ENCODE assay signal across 8 mouse cellular contexts in genomic region chr2:146218161-146218691, GRCm38 (mm10). TPM values are rescaled to one million over a fixed set of nuclear protein-coding genes. Genes with fewer than 3 reads are reported as not detected.
A peak's percentile ranks its signal among the peaks of the same experiment; 100 is the strongest.
DNase-seq lines count a peak whose midpoint lies in the region; ATAC-seq and TF ChIP-seq lines count a peak whose summit lies in the region.

No protein-coding gene starts in this region.

- H3K9ac ChIP-seq in heart, embryonic 11.5 days (ENCODE audit: low read depth, low read length) = no peak overlapping the region
- H3K9ac ChIP-seq in liver, postnatal 0 days (replicated peaks) = no peak overlapping the region

- intact Hi-C loops in heart, postnatal 10 days (cut with DNase I) = no loop called here
- intact Hi-C loops in gastrocnemius, postnatal 36 days (cut with DNase I) = loop anchor here (10.0 kb wide), 2 partner anchors 197 to 263 kb away; no protein-coding TSS in a partner anchor

- no peak for TF ChIP-seq CTCF in liver, postnatal 0 days (IDR thresholded peaks at IDR 0.05; ENCODE audit: low read depth)

- DNase-seq in heart, adult 8-10 months (ENCODE audit: low spot score) = no peak
- DNase-seq in ZHBTc4 (ENCODE audit: low read depth, low spot score) = peak; percentile 67
- DNase-seq in heart, postnatal 10 days = peak; percentile 6 to 16
- DNase-seq in liver, postnatal 0 days = no peak
- no peak for DNase-seq in spleen, adult 18-20 months
- no peak for DNase-seq in frontal cortex, postnatal 25 days (ENCODE audit: low spot score in 2 of 2)
- DNase-seq in gastrocnemius, postnatal 36 days = no peak

- H3K36me3 ChIP-seq in heart, embryonic 11.5 days (ENCODE audit: control insufficient read depth, insufficient read depth, low read length) = no peaks in the 10 kb centered on the region
- no peaks in the 10 kb centered on the region for H3K36me3 ChIP-seq in liver, postnatal 0 days (replicated peaks; ENCODE audit: insufficient read depth, low read length)

- peak overlapping the region; percentile 38 for H3K4me3 ChIP-seq in heart, embryonic 11.5 days (ENCODE audit: low read depth, low read length)
- peak overlapping the region; percentile 22 for H3K4me3 ChIP-seq in liver, postnatal 0 days (ENCODE audit: low read depth, low read length)

- peak overlapping the region; percentile 69 for H3K4me2 ChIP-seq in heart, embryonic 11.5 days
- peak overlapping the region; percentile 56 for H3K4me2 ChIP-seq in liver, postnatal 0 days (ENCODE audit: low read depth, low read length)

- WGBS in heart, embryonic 11.5 days (ENCODE audit: insufficient replicate concordance) = under 1% methylated on average over 40 of the region's 40 CpGs
- WGBS in liver, postnatal 0 days (ENCODE audit: insufficient replicate concordance) = 3% methylated on average over 39 of the region's 40 CpGs

- ATAC-seq in heart, embryonic 11.5 days (replicated peaks; ENCODE audit: insufficient number of reproducible peaks, low FRiP score, low TSS enrichment) = no peak
- no peak for ATAC-seq in liver, postnatal 0 days

- H3K27me3 ChIP-seq in heart, embryonic 11.5 days (ENCODE audit: control insufficient read depth, insufficient read depth, low read length) = peaks cover 71% of the 10 kb centered on the region
- H3K27me3 ChIP-seq in liver, postnatal 0 days (ENCODE audit: insufficient read depth, low read length) = peaks cover 69% of the 10 kb centered on the region

- H3K27ac ChIP-seq in heart, embryonic 11.5 days (ENCODE audit: low read depth, low read length) = no peak overlapping the region
- no peak overlapping the region for H3K27ac ChIP-seq in liver, postnatal 0 days (ENCODE audit: low read depth)

- peaks cover 19% of the 10 kb centered on the region for H3K4me1 ChIP-seq in heart, embryonic 11.5 days (ENCODE audit: control insufficient read depth, insufficient read depth, low read length)
- H3K4me1 ChIP-seq in liver, postnatal 0 days (ENCODE audit: insufficient read depth) = peaks cover 25% of the 10 kb centered on the region

- H3K9me3 ChIP-seq in heart, embryonic 11.5 days (replicated peaks; ENCODE audit: control insufficient read depth, low read length) = no peaks in the 10 kb centered on the region
- no peaks in the 10 kb centered on the region for H3K9me3 ChIP-seq in liver, postnatal 0 days (ENCODE audit: low read length)

- TF ChIP-seq EP300 in liver, postnatal 0 days (IDR thresholded peaks at IDR 0.05; ENCODE audit: low read depth) = no peak

RNA-seq across cellular contexts. Expression of gene Insm1, which starts 3.5 kb away (rescaled TPM):
- not detected in 2 replicates for polyA plus RNA-seq in heart, embryonic 11.5 days (2014; fragmentation: Nextera tagmentation; extraction: Ambion mirVana)
- not detected for total RNA-seq in heart, adult 8-10 months (2022)
- total RNA-seq in heart, postnatal 10 days (2021) = not detected
- not detected in 2 replicates for polyA plus RNA-seq in liver, postnatal 0 days (2015; fragmentation: Nextera tagmentation; extraction: Ambion mirVana)
- not detected for total RNA-seq in gastrocnemius, postnatal 36 days (2021)

Comparison
In these comparisons a context has a peak if more than half of its experiments do, and no peak if none do; other contexts are left out.
1. DNase-seq: peak in ZHBTc4 (single experiment) and heart, postnatal 10 days (2 of 2); none in heart, adult 8-10 months (single experiment), liver, postnatal 0 days (single experiment), spleen, adult 18-20 months (0 of 2), frontal cortex, postnatal 25 days (0 of 2) and gastrocnemius, postnatal 36 days (0 of 2).